Mouse (Mus musculus) hindbrain, embryonic 10.5 days (tissue): Measurements from ENCODE around the gene Pcna. TPM values are rescaled to one million over a fixed set of nuclear protein-coding genes. Genes with fewer than 3 reads are reported as not detected.
"Not testable (repeated sequence)": the region's sequence is repeated elsewhere in the genome, so short reads cannot be mapped to it uniquely, and the experiment has no call there.

ENCODE experiments used
- DNase-seq: peaks from one replicate; pipeline ENCODE4 v3.0.0-alpha.2; 2017; ENCODE audit warnings: low spot score
- H3K27ac ChIP-seq: fragments of 300-500 bp; sonication (generic); 2 replicates; pipeline ENCODE4 v1.5.1; 2016; ENCODE audit warnings: mild to moderate bottlenecking, moderate library complexity
- H3K27me3 ChIP-seq: fragments of 300-500 bp; sonication (generic); 2 replicates; pipeline ENCODE4 v1.6.1; 2016; ENCODE audit warnings: mild to moderate bottlenecking; ENCODE audit not compliant: poor library complexity, insufficient read depth, severe bottlenecking
- H3K36me3 ChIP-seq: fragments of 300-500 bp; sonication (generic); 2 replicates; pipeline ENCODE4 v1.6.1; 2016; ENCODE audit warnings: mild to moderate bottlenecking, moderate library complexity
- H3K4me1 ChIP-seq: fragments of 300-500 bp; sonication (generic); replicated peaks from 2 replicates; pipeline ENCODE4 v1.6.1; 2016; ENCODE audit warnings: mild to moderate bottlenecking
- H3K4me3 ChIP-seq: fragments of 300-500 bp; sonication (generic); 2 replicates; pipeline ENCODE4 v1.5.1; 2016; ENCODE audit warnings: mild to moderate bottlenecking, moderate library complexity
- H3K9me3 ChIP-seq: fragments of 300-500 bp; sonication (generic); 2 replicates; pipeline ENCODE4 v1.6.1; 2016; ENCODE audit warnings: mild to moderate bottlenecking, moderate library complexity
- WGBS: fragments of 180-500 bp; shearing (Covaris S2); methylation state at CpG from one replicate; pipeline ENCODE4 v1.1.7; 2016; 5-methylcytosine and 5-hydroxymethylcytosine counted together
- polyA plus RNA-seq: library from polyadenylated mRNA; unstranded; fragments of >200 nt; fragmentation: Nextera tagmentation; extraction: Ambion mirVana; gene quantifications from 2 replicates; pipeline ENCODE4 v1.2.1, GENCODE M21; 2016

Gene Pcna
- polyA plus RNA-seq, 1 experiment from 2014 or later, result 311 TPM

DNA sequence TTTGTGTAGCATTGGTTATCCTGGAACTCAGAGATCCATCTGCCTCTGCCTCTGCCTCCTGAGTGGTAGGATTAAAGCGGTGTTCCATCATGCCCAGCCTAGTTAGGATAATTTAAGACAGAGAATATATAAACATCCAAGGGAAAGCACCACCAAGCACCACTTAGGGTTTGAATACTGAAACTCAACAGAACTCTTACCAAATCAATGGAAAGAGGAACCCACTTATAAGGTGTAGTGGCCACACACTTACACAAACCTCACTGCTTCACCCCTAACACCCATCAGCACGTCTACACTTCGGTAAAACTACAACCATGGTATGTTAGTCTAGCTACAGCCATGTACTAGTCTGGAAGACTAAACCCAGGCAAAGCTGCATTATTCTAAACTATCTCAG is 9.7 kb downstream of the Pcna start:
- H3K4me3 ChIP-seq, result no peak overlapping the region
- peaks cover 48% of the 10 kb centered on the region for H3K36me3 ChIP-seq
- WGBS, result 93% methylated on average over 3 of the region's 3 CpGs
- no peak for DNase-seq
- H3K9me3 ChIP-seq, result no peaks in the 10 kb centered on the region
- no peaks in the 10 kb centered on the region for H3K27me3 ChIP-seq
- H3K27ac ChIP-seq, result no peak overlapping the region
- H3K4me1 ChIP-seq, result peaks cover 13% of the 10 kb centered on the region

DNA sequence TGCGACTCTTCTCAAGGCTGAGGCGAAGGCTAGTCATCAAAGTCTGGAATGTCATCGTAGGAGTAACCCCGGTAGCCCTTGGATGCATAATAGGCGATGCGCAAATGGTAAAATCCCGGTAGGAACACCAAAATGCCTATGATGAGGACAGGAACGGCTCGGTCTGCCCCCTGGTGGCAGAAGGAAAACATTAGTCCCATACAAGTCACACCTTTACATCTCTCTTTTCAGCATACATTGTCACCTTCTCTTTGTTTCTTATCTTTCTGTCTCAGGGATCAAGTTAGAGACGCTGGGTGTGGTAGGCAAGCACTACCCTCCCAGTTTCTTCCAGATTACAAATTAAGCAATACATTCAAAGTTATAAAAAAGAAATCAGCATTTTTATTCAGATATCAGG is 12.7 kb downstream of the Pcna start:
- not testable (repeated sequence) for H3K4me1 ChIP-seq, H3K4me3 ChIP-seq, H3K27me3 ChIP-seq, H3K27ac ChIP-seq, H3K9me3 ChIP-seq
- 40% methylated on average over 10 of the region's 10 CpGs for WGBS
- DNase-seq, result peak; percentile 49
- H3K36me3 ChIP-seq, result peaks cover 43% of the 10 kb centered on the region

DNA sequence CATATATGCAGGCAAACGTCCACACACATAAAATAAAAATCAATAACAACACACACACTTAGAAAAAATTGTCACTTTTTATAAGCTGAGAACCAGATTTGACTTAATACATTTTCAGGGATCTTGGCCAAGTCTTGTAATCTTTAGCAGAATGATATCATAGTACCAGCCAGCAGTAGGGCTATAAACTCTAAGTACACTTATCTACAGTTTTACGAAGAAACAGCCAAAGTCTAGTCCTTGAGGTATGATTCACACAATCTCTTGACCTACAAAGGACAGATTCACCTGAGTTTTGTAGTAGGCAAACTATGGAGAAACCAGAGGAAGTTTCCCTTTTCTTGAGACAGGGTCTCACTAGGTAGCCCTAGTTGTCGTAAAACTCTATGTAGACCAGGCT is 13.7 kb downstream of the Pcna start:
- not testable (repeated sequence) for H3K27me3 ChIP-seq, H3K9me3 ChIP-seq, H3K27ac ChIP-seq, H3K4me1 ChIP-seq, H3K4me3 ChIP-seq, DNase-seq
- H3K36me3 ChIP-seq, result peaks cover 35% of the 10 kb centered on the region
- WGBS, result 93% methylated on average over 3 of the region's 3 CpGs

DNA sequence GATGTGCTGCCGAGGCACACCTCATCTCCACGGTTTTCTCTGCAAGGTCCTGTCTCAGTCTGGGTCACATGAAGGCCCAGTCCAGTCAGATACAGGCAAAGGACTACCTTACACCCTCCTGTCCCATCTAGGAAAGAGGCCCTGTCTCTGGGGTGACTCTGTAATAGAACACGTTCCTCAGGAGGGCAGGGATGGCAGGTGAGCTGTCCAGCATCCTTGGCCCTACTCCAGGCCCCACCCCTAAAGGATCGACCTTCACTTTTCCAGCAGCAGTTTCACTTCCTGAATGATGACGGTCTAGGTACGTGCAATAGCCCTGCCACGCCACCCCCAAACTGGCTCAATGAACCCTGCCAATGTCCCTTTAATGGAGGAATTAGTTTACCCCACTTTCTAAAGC is 17.1 kb downstream of the Pcna start:
- Histone ChIP-seq H3K4me1 (no peaks in the 10 kb centered on the region), H3K27ac (no peak overlapping the region), H3K36me3 (peaks cover 6% of the 10 kb centered on the region; the same call in 1 of the 2 replicates), H3K4me3 (no peak overlapping the region), H3K27me3 (no peaks in the 10 kb centered on the region), H3K9me3 (no peaks in the 10 kb centered on the region)
- 84% methylated on average over 7 of the region's 7 CpGs for WGBS
- no peak for DNase-seq

DNA sequence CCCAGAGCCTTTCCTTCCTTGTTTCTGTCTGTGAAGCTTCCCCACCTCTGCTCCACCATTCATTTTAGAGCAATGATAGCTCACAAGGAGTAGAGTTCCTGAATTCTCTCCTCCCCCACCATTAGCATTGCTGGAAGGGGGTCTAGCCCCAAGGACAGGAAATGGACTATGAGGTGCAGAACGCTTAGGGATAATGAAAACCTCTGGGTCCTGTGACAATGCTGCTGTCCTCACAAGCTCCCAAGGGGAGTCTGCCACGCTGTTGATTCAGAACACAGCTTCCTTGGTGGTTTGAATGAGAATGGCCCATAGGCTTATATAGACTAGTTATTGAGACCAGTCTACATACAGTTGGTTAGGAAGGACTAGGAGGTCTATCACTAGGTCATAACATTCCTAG is 17.8 kb downstream of the Pcna start:
- Histone ChIP-seq H3K27ac (no peak overlapping the region), H3K4me3 (no peak overlapping the region), H3K4me1 (no peaks in the 10 kb centered on the region), H3K9me3 (no peaks in the 10 kb centered on the region), H3K27me3 (no peaks in the 10 kb centered on the region), H3K36me3 (0 out of 2 replicates have a peak, but pooled peaks cover 2% of the 10 kb centered on the region)
- DNase-seq, result no peak
- WGBS, result 52% methylated on average over 2 of the region's 2 CpGs

DNA sequence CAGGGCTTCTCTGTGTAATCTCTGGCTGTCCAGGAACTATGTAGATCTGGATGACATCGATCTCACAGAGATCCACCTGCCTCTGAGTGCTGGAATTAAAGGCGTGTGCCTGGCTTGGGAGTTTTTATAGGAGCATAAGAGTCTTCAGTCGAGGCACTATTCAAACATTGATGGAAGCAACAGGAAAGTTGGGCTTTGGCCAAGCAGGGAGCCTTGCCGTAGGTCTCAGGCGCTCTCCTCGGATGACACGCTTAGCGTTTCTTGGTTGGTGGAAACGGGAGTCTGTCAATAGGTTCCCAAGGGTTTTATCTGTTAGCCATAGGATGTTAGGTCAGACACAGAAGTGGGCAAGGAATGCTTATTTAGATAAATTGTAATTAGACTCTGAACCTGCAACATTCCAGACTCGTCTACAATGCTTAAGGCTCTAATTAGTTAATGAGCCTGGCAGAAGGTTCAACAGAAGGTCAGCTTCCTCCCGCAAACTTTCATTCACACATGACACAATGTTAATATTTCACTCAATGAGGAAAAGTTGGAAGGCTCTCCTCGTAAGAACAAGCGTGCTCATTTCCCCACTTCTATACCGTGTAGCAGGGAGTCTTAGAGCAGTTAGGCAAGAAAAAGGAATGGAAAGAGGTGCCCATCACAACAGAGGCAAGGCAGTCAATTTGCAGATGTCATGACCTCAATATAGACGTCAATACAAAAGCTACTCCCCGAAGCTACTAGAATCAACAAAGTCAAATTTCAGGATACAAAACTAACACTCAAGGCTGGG is 18.9 kb downstream of the Pcna start:
- H3K9me3 ChIP-seq, result no peaks in the 10 kb centered on the region
- WGBS, result 81% methylated on average over 16 of the region's 16 CpGs
- 0 out of 2 replicates have a peak, but pooled peaks cover 2% of the 10 kb centered on the region for H3K36me3 ChIP-seq

DNA sequence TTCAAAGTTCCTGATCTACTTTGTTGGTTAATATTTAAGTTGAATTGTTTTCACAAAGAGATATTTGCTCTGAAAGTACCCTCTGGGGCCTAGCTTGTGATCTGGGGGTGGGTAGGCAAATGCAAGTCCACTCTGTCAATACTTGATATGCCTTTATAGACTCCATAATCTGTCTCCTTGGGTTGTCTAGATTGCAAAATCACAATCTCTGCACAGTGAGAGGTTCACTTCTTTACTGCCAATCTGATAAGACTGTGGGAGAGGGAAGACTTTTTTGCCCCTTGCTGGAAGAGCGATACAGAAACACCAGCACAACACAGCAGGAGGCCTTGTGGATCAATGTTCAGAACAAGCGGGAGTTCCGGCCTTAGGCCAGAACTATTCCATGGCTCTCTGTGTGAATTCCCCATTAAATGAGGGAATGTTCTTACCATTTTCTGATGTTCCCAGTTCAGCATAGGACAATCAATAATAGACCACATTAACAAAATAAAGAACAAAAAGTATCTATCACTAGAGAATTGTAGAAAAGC is 20.6 kb downstream of the Pcna start:
- Histone ChIP-seq H3K4me1 (no peaks in the 10 kb centered on the region), H3K27ac (no peak overlapping the region), H3K36me3 (no peaks in the 10 kb centered on the region), H3K9me3 (no peaks in the 10 kb centered on the region; the same call in 1 of the 2 replicates), H3K4me3 (no peak overlapping the region), H3K27me3 (no peaks in the 10 kb centered on the region)
- DNase-seq, result no peak
- WGBS, result 73% methylated on average over 3 of the region's 3 CpGs

More for the DNA sequence above, 18.9 kb downstream of the Pcna start:
- Histone ChIP-seq H3K4me1 (no peaks in the 10 kb centered on the region), H3K27ac (no peak overlapping the region), H3K4me3 (no peak overlapping the region), H3K27me3 (no peaks in the 10 kb centered on the region)
- DNase-seq, result no peak

DNA sequence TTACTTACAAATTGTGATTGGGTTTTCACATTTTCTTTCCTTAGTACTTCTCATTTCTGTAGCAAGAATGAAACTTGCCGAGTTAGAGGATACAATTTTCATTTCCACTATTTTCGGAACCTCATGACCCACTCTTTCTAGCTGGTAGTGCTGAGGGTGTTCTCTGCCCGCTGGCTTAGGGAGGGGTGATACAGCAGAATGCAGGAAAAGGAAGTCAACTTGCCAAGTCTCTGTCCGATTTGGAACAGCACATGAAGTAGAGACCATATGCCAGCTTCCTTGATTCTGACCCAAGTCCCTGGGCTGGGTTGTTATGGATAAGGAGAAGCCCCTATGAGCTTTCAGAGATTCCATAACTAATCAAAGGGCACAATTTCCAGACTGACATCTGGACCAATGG is 28.8 kb downstream of the Pcna start:
- DNase-seq, result no peak
- H3K27ac ChIP-seq, result no peak overlapping the region
- no peaks in the 10 kb centered on the region; the same call in 1 of the 2 replicates for H3K9me3 ChIP-seq
- no peaks in the 10 kb centered on the region for H3K36me3 ChIP-seq
- no peaks in the 10 kb centered on the region for H3K4me1 ChIP-seq
- no peaks in the 10 kb centered on the region for H3K27me3 ChIP-seq
- 84% methylated on average over 4 of the region's 4 CpGs for WGBS
- no peak overlapping the region for H3K4me3 ChIP-seq

DNA sequence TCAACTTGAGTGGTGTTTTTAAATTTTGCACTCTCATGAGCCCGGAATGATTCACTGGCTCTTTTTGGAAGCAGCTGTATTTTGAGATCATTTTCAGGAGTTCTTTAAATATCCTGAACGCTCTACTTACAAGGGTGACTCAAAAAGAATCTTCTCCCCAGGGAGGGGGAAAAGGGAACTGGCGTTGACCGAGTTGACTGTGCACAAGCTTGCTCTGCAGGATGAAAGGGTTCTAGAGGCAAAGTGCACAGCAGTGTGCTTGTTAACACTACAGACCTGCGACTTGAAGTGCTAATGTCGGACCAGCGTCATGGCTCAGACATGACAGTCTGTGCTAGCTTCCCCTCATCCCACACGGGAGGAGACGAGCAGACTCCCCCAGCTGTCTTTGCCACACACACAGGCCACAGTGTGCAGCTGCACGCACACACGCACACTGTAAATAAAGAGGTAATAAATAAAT is 31.5 kb downstream of the Pcna start:
- Histone ChIP-seq H3K27me3 (no peaks in the 10 kb centered on the region), H3K4me1 (no peaks in the 10 kb centered on the region), H3K36me3 (no peaks in the 10 kb centered on the region), H3K27ac (no peak overlapping the region), H3K4me3 (no peak overlapping the region), H3K9me3 (no peaks in the 10 kb centered on the region)
- WGBS, result 74% methylated on average over 11 of the region's 11 CpGs
- DNase-seq, result no peak

DNA sequence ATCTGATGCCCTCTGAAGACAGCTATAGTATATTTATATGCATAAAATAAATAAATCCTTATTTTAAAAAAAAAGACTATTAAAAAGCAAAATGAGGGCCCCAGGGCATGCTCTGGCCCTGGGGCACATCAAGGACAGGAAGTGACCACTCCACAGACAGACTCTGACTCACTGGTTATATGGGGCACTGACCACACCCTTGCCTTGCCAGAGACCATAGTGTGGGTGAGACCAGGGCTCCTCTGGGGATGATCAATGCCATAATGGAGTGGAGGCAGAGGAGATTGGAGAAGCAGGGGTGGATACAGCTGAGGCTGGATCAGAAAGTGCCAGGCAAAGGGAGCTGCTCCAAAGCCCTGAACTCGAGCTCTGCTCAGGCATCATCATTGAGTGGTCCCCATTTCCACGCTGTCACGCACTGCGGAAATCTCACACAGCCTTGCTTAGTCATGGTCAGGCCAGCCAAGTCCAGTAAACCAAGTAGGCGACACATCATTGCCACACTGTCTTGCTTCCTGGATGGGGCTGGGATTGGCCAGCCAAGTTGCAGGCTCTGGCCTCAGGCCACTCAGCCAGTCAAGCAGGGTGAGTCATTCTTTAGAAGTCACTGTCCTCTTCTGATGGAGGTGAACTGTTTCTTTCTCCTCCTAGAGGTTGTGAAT is 41.0 kb downstream of the Pcna start:
- Histone ChIP-seq H3K27ac (no peak overlapping the region), H3K36me3 (no peaks in the 10 kb centered on the region), H3K9me3 (no peaks in the 10 kb centered on the region), H3K4me1 (no peaks in the 10 kb centered on the region), H3K27me3 (no peaks in the 10 kb centered on the region), H3K4me3 (no peak overlapping the region)
- 89% methylated on average over 5 of the region's 5 CpGs for WGBS
- no peak for DNase-seq

DNA sequence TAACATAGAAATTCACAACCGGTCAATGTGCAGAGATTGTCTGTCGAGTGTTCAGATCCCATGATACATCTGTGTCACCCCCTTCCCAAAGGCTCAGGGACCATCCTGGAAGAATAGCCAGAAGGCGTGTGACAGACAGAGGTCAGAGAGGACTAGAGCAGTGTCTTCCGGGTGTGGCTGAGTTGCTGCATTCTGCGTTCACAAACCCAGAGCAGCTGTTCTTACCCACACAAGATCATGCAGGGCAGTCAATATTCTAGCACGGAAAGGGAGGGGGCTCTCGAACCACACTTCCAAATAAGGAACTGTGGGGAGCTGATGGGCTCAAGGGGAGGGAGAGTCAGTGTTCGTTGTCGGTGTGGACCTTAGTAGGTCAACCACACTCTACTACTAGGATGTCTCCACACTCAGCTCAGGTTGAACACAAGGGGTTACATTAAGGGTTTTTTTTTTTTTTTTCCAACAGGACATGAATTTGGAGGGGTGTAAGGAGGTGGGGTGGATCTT is 42.3 kb downstream of the Pcna start:
- Histone ChIP-seq H3K4me1 (no peaks in the 10 kb centered on the region), H3K36me3 (no peaks in the 10 kb centered on the region), H3K4me3 (no peak overlapping the region), H3K27me3 (no peaks in the 10 kb centered on the region), H3K27ac (no peak overlapping the region), H3K9me3 (no peaks in the 10 kb centered on the region)
- WGBS, result 88% methylated on average over 9 of the region's 9 CpGs
- no peak for DNase-seq

DNA sequence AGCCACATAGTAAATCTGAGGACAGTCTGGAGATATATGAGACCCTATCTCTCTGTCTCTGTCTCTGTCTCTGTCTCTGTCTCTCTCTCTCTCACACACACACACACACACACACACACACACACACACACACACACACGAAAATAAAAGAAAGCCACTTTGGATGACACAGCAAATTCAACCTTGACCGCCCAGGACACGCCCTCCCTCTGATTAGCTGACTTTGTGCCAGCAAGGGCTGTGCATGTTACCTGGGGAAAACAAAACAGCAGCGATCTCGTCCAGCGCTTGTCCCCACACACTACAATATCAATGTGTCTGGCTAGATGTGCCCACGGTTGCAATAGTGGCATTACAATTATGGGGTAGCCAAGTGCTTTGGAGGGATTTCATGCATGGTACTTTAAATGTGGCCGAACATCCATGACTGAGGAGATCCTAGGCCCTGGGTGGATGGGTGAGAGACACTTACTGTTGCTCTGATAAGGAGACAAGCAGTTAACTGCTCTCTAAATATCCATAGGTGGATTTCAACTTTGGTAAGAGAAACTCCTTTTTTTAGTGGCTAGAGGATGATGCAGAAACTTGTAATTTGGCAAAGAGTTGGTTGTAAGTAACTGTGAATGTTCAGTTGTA is 44.8 kb downstream of the Pcna start:
- H3K4me1 ChIP-seq, result no peaks in the 10 kb centered on the region
- no peak overlapping the region for H3K4me3 ChIP-seq
- no peak overlapping the region for H3K27ac ChIP-seq
- H3K9me3 ChIP-seq, result no peaks in the 10 kb centered on the region
- 88% methylated on average over 8 of the region's 8 CpGs for WGBS
- DNase-seq, result no peak
- no peaks in the 10 kb centered on the region for H3K36me3 ChIP-seq
- no peaks in the 10 kb centered on the region for H3K27me3 ChIP-seq
